Mouse (Mus musculus): ENCODE measurements around the gene Gm5129. TPM values are rescaled to one million over a fixed set of nuclear protein-coding genes. Genes with fewer than 3 reads are reported as not detected.

The Gm5129 gene
- polyA plus RNA-seq, 1 experiment from 2014 or later: not detected

DNA sequence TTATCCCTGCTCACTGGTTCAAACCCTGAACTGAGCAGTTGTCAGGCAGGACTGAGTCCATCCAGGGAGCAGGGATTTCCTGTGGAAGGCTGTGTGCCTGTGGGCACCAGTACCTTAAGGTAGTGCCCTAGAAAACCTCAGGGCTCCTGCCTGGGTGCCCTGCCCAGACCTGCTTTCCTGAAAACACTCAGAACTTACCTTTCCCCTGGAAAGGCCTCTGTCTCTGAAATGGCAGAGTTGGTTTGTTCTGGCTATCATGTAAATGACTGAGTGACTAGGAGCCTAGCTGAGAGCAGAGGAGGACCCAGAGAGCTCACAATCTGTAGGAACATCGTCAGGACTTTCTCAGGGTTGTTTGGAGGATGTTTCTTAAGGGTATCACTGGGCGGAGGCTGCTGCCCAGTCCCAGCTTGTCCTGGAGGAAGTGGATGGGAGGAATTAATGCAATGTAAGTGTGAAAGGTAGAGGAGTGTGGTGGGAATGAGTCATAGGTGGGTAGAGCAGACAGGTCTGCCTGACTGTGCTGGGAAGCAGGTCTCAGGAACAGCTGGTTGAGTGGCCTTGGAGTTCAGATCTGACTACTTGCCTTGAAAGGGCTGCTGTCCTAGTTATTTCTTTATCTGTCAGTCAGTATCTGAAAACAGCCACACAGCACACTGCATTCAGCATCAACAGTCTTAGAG lies 36.1 kb downstream of the Gm5129 start:
- no peaks in the 10 kb centered on the region for H3K4me1 ChIP-seq (ENCODE audit: control insufficient read depth, insufficient read depth, low read length)
- no peak overlapping the region for H3K4me2 ChIP-seq (ENCODE audit: low read depth, low read length)
- peak; percentile 51; the same call in 1 of the 2 replicates for ATAC-seq (ENCODE audit: insufficient read depth, low FRiP score)
- peak overlapping the region; percentile 71 for H3K27ac ChIP-seq (ENCODE audit: low read length)
- WGBS: 73% methylated on average over 2 of the region's 2 CpGs
- H3K36me3 ChIP-seq (ENCODE audit: control insufficient read depth, insufficient read depth, low read length): no peaks in the 10 kb centered on the region
- H3K9ac ChIP-seq (ENCODE audit: low read length): 0 out of 2 replicates have a peak overlapping the region, but pooled peaks have one; percentile 46
- no peaks in the 10 kb centered on the region for H3K27me3 ChIP-seq (ENCODE audit: control insufficient read depth, insufficient read depth, low read length)
- H3K4me3 ChIP-seq (replicated peaks; ENCODE audit: low read length): no peak overlapping the region
- no peaks in the 10 kb centered on the region for H3K9me3 ChIP-seq (replicated peaks; ENCODE audit: control insufficient read depth, low read length)

DNA sequence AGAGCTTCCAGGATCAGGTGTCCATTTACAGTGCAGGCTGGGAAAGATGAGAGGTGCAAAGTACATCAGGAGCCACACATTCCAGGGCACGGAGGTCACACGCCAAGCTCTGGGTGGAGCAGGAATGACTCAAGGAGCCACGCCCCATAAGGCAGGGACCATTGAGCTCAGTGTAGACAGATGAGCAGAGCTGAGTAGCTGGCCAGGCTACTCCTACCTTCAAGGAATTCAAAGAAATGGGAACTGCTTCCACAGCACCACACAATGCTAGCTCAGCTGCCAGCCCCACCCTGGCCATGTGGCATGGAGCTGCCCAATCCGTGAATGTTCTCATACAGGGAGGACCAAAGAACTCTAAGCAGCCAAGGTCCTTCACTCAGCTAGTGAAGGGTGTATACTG lies 37.2 kb downstream of the Gm5129 start:
- Histone ChIP-seq H3K9ac (ENCODE audit: low read length) (no peak overlapping the region), H3K27me3 (ENCODE audit: control insufficient read depth, insufficient read depth, low read length) (no peaks in the 10 kb centered on the region), H3K27ac (ENCODE audit: low read length) (peak overlapping the region; percentile 53), H3K4me3 (replicated peaks; ENCODE audit: low read length) (no peak overlapping the region), H3K4me1 (ENCODE audit: control insufficient read depth, insufficient read depth, low read length) (no peaks in the 10 kb centered on the region), H3K9me3 (replicated peaks; ENCODE audit: control insufficient read depth, low read length) (no peaks in the 10 kb centered on the region), H3K36me3 (ENCODE audit: control insufficient read depth, insufficient read depth, low read length) (no peaks in the 10 kb centered on the region), H3K4me2 (ENCODE audit: low read depth, low read length) (no peak overlapping the region)
- WGBS: 67% methylated on average over 4 of the region's 4 CpGs
- ATAC-seq (ENCODE audit: insufficient read depth, low FRiP score): peak; percentile 78; the same call in 1 of the 2 replicates

DNA sequence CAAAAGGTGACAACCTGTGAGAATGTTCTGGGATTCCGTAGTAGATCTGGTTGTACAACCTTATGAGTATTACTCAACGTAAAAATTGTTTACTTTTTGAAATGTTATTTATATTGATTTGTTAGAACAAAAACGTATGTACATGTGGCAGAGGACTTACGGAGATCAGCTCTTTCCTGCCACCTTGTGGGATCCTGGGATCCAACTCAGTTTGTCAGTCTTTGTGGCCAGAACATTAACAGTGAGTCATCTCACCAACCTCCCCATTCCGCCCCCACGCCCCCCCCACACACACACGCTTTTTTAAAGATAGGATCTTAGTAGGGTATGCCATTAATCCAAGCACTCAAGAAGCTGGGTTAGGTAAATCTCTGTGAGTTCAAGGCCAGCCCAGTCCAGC lies 47.4 kb downstream of the Gm5129 start:
- Histone ChIP-seq H3K4me3 (replicated peaks; ENCODE audit: low read length) (no peak overlapping the region), H3K27ac (ENCODE audit: low read length) (no peak overlapping the region; the same call in 1 of the 2 replicates), H3K9ac (ENCODE audit: low read length) (no peak overlapping the region), H3K9me3 (replicated peaks; ENCODE audit: control insufficient read depth, low read length) (no peaks in the 10 kb centered on the region), H3K27me3 (ENCODE audit: control insufficient read depth, insufficient read depth, low read length) (no peaks in the 10 kb centered on the region), H3K36me3 (ENCODE audit: control insufficient read depth, insufficient read depth, low read length) (no peaks in the 10 kb centered on the region), H3K4me2 (ENCODE audit: low read depth, low read length) (no peak overlapping the region), H3K4me1 (ENCODE audit: control insufficient read depth, insufficient read depth, low read length) (no peaks in the 10 kb centered on the region)
- no peak for ATAC-seq (ENCODE audit: insufficient read depth, low FRiP score)
- WGBS: 49% methylated on average over 7 of the region's 7 CpGs

GRCm38 (mm10) chr5:29687671-29688070 lies 48.1 kb downstream of the Gm5129 start:
- no peaks in the 10 kb centered on the region for H3K36me3 ChIP-seq (ENCODE audit: control insufficient read depth, insufficient read depth, low read length)
- H3K4me3 ChIP-seq (replicated peaks; ENCODE audit: low read length): no peak overlapping the region
- peak overlapping the region; percentile 51; the same call in 1 of the 2 replicates for H3K27ac ChIP-seq (ENCODE audit: low read length)
- H3K9me3 ChIP-seq (replicated peaks; ENCODE audit: control insufficient read depth, low read length): no peaks in the 10 kb centered on the region
- WGBS: 53% methylated on average over 3 of the region's 3 CpGs
- H3K4me2 ChIP-seq (ENCODE audit: low read depth, low read length): no peak overlapping the region
- no peak overlapping the region for H3K9ac ChIP-seq (ENCODE audit: low read length)
- peak; percentile 69 for ATAC-seq (ENCODE audit: insufficient read depth, low FRiP score)
- no peaks in the 10 kb centered on the region for H3K4me1 ChIP-seq (ENCODE audit: control insufficient read depth, insufficient read depth, low read length)
- H3K27me3 ChIP-seq (ENCODE audit: control insufficient read depth, insufficient read depth, low read length): no peaks in the 10 kb centered on the region

Other genes with a start within 250 kb of the Gm5129 start
- gene Ube3c, start 166.7 kb downstream of the Gm5129 start, polyA plus RNA-seq (2015; fragmentation: Nextera tagmentation; extraction: Ambion mirVana): 12.5 and 14.1 TPM in 2 replicates
- gene Dnajb6, start 248 bp downstream of the Gm5129 start, polyA plus RNA-seq (2015; fragmentation: Nextera tagmentation; extraction: Ambion mirVana): 127 and 136 TPM in 2 replicates